Mouse (Mus musculus) lung, embryonic 14.5 days (tissue): ENCODE measurements around the gene Prkch. TPM values are rescaled to one million over a fixed set of nuclear protein-coding genes. Genes with fewer than 3 reads are reported as not detected.

Experiments used
- ATAC-seq: fragments of 200-750 bp; cut with Nextera tagmentation; 2 replicates; pipeline ENCODE4 v1.8.0; 2017; ENCODE audit warnings: mild to moderate bottlenecking, moderate TSS enrichment, moderate library complexity; ENCODE audit not compliant: insufficient read depth
- DNase-seq: peaks from one replicate; pipeline ENCODE4 v3.0.0-alpha.2; 2015
- H3K27ac ChIP-seq: fragments of 300-500 bp; sonication (generic); 2 replicates; pipeline ENCODE4 v1.5.1; 2014; ENCODE audit warnings: low read depth, mild to moderate bottlenecking, moderate library complexity
- H3K27me3 ChIP-seq: fragments of 300-500 bp; sonication (generic); 2 replicates; pipeline ENCODE4 v1.6.1; 2014; ENCODE audit warnings: low read length, control low read depth; ENCODE audit not compliant: insufficient read depth
- H3K36me3 ChIP-seq: fragments of 300-500 bp; sonication (generic); 2 replicates; pipeline ENCODE4 v1.6.1; 2014; ENCODE audit warnings: control low read depth; ENCODE audit not compliant: insufficient read depth
- H3K4me1 ChIP-seq: fragments of 300-500 bp; sonication (generic); 2 replicates; pipeline ENCODE4 v1.6.1; 2014; ENCODE audit warnings: antibody characterized with exemption, control low read depth; ENCODE audit not compliant: insufficient read depth
- H3K4me2 ChIP-seq: fragments of 300-500 bp; sonication (generic); 2 replicates; pipeline ENCODE4 v1.6.1; 2014; ENCODE audit warnings: mild to moderate bottlenecking
- H3K4me3 ChIP-seq: fragments of 300-500 bp; sonication (generic); 2 replicates; pipeline ENCODE4 v1.5.1; 2014; ENCODE audit warnings: low read depth, low read length
- H3K9ac ChIP-seq: fragments of 300-500 bp; sonication (generic); 2 replicates; pipeline ENCODE4 v1.6.1; 2014
- H3K9me3 ChIP-seq: fragments of 300-500 bp; sonication (generic); 2 replicates; pipeline ENCODE4 v1.6.1; 2016; ENCODE audit warnings: low read depth, low read length, control low read depth
- CTCF ChIP-seq: IDR thresholded peaks from 2 replicates; pipeline ENCODE4 v1.5.1; 2016; ENCODE audit warnings: antibody characterized with exemption, low read depth
- WGBS: fragments of 180-500 bp; shearing (Covaris S2); extraction: QIAGEN DNeasy Blood & Tissue Kit; methylation state at CpG from one replicate; pipeline ENCODE4 v1.1.7; 2014; 5-methylcytosine and 5-hydroxymethylcytosine counted together
- polyA plus RNA-seq: library from polyadenylated mRNA; unstranded; fragments of >200 nt; fragmentation: Nextera tagmentation; extraction: Ambion mirVana; gene quantifications from 2 replicates; pipeline ENCODE4 v1.2.1, GENCODE M21; 2014

Gene Prkch
- polyA plus RNA-seq, 1 experiment from 2014 or later: 18.0 TPM

DNA sequence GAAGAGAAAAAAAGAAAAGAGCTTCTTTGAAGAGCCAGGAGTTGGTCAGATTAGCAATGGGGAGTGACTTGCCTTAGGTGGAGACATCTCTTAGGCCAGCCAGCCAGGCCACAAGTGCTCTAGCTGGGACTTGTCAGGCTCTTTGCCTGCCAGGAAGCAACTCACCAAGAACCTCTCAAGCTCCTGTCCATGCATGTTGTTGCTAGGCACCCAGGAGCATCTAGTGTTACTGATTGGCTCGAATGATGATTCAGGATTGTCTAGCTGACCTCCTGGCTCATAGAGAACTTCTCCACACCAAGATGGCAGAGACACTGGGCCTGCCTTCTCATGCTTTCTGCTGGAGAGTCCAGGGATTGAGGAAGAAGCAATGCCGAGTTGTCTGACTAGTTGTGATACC lies 230.3 kb downstream of the Prkch start:
- Histone ChIP-seq H3K27ac (no peak overlapping the region), H3K9ac (no peak overlapping the region), H3K4me3 (no peak overlapping the region), H3K36me3 (no peaks in the 10 kb centered on the region), H3K9me3 (no peaks in the 10 kb centered on the region), H3K4me1 (peaks cover 21% of the 10 kb centered on the region), H3K27me3 (no peaks in the 10 kb centered on the region), H3K4me2 (no peak overlapping the region)
- WGBS: 81% methylated on average over 2 of the region's 2 CpGs
- DNase-seq (no peak), ATAC-seq (no peak)
- TF ChIP-seq CTCF: no peak

DNA sequence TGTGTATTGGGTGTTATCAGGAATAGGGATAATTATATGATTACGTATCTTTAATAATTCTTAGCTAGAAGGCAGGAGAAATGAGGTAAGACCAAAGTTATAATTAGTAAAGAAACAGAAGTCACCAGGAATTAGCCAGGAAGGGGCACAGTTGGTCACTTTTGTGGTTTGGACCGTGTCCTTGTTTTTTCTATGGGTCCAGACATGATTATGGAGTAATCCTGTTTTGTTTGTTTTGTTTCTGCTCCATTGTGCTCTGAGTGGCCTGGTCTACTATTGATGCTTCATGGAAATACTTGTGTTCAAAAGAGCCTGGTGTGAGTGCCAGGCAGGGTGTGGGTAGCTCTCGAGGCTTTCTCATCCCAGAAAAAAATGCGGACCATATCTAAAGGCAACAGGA lies 230.9 kb downstream of the Prkch start:
- Histone ChIP-seq H3K9me3 (no peaks in the 10 kb centered on the region), H3K9ac (no peak overlapping the region), H3K27ac (no peak overlapping the region), H3K4me2 (no peak overlapping the region), H3K27me3 (no peaks in the 10 kb centered on the region), H3K4me1 (peaks cover 18% of the 10 kb centered on the region), H3K4me3 (no peak overlapping the region), H3K36me3 (no peaks in the 10 kb centered on the region)
- TF ChIP-seq CTCF: no peak
- no peak for ATAC-seq
- WGBS: 76% methylated on average over 4 of the region's 4 CpGs
- DNase-seq: no peak

DNA sequence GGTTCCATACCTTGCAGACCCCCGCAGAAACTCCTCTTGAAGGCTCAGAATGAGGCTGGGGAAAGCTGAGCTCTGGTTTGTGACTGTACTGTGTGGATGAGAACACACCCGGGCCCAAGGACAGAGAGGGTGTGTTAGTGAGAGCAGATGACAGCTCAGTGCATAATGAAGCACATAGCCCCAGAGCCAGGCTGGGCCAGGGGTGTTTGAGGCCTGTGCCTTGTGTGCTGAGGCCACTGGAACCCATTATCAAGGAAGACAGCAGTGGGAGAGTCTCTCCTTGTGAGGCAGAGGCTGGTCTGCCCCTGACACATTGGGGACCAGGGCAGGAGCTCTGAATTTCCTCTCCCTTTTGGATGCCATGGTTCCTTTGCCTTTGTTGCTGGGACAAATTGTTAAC lies 231.3 kb downstream of the Prkch start:
- no peak for DNase-seq
- WGBS: 55% methylated on average over 2 of the region's 2 CpGs

DNA sequence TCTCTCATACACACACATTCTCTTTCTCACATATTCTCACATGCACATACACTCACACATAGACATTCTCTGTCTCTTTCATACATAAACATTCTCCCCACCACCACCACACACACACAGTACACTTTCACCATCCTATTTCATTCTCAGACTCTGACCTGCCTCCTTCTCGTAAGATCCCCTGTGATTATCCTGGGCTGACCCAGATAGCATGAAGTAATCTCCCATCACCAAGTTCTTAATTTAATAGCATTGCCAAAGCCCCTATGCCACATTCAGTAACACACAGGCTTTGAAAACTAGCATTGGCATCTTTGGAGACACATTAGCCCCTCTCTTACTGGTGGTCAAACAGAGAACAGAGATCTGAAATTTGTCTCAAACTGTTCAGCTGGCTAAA lies 232.3 kb downstream of the Prkch start:
- 83% methylated on average over 1 of the region's 1 CpGs for WGBS
- H3K27ac ChIP-seq: no peak overlapping the region
- ATAC-seq: no peak
- no peaks in the 10 kb centered on the region for H3K9me3 ChIP-seq
- H3K4me2 ChIP-seq: no peak overlapping the region
- H3K27me3 ChIP-seq: no peaks in the 10 kb centered on the region
- no peak overlapping the region for H3K4me3 ChIP-seq
- no peak overlapping the region for H3K9ac ChIP-seq
- DNase-seq: no peak
- H3K4me1 ChIP-seq: peaks cover 15% of the 10 kb centered on the region
- no peak for TF ChIP-seq CTCF
- no peaks in the 10 kb centered on the region for H3K36me3 ChIP-seq

More for the DNA sequence above, 231.3 kb downstream of the Prkch start:
- no peak overlapping the region for H3K9ac ChIP-seq
- no peak for TF ChIP-seq CTCF
- H3K4me2 ChIP-seq: no peak overlapping the region
- no peaks in the 10 kb centered on the region for H3K36me3 ChIP-seq
- peaks cover 18% of the 10 kb centered on the region for H3K4me1 ChIP-seq
- H3K27ac ChIP-seq: no peak overlapping the region
- H3K4me3 ChIP-seq: no peak overlapping the region
- no peaks in the 10 kb centered on the region for H3K9me3 ChIP-seq
- H3K27me3 ChIP-seq: no peaks in the 10 kb centered on the region
- no peak for ATAC-seq

DNA sequence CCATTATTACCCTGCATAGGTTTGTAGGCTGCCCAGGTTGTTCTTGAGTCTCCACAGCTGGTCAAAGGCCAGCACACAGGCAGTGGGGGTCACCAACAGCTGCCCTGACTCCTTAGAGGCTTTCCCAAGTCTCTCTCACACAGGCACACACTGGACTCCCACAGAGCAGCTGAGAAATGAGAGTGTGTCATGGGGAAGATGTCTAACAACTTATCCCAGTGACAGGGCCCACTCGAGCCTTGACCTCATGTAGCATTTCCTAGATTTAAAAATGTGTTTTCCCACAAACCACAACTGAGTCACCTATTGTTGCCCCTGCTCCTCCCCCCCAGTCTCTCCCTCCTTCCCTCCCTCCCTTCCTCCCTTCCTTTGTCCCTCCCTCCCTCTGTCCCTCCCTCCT lies 234.2 kb downstream of the Prkch start:
- H3K9me3 ChIP-seq: no peaks in the 10 kb centered on the region
- H3K27me3 ChIP-seq: no peaks in the 10 kb centered on the region
- ATAC-seq (no peak), DNase-seq (no peak)
- H3K27ac ChIP-seq: no peak overlapping the region
- H3K4me3 ChIP-seq: no peak overlapping the region
- H3K4me2 ChIP-seq: no peak overlapping the region
- H3K4me1 ChIP-seq: no peaks in the 10 kb centered on the region
- no peak overlapping the region for H3K9ac ChIP-seq
- no peak for TF ChIP-seq CTCF
- 42% methylated on average over 1 of the region's 1 CpGs for WGBS
- H3K36me3 ChIP-seq: no peaks in the 10 kb centered on the region

DNA sequence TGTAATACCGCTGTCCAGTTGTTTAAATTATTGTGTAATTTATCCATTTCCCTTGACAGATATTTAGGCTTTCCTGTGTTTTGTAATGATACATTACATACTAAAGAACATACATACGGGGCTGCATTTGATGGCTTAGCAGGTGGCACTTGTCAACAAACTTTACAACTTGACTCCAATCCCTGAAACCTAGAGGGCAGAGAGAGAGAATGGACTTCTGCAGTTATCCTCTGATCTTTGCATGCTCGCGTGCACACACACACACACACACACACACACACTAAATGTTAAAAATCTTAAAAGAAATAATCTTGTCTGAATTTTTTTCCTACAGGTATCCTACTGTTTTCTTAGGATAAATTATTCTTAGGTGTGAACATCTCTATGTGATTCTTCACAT lies 236.6 kb downstream of the Prkch start:
- Histone ChIP-seq H3K9ac (no peak overlapping the region), H3K27ac (no peak overlapping the region), H3K4me2 (no peak overlapping the region), H3K27me3 (no peaks in the 10 kb centered on the region), H3K4me3 (no peak overlapping the region), H3K4me1 (no peaks in the 10 kb centered on the region), H3K36me3 (no peaks in the 10 kb centered on the region), H3K9me3 (no peaks in the 10 kb centered on the region)
- WGBS: 68% methylated on average over 4 of the region's 4 CpGs
- no peak for TF ChIP-seq CTCF
- no peak for ATAC-seq
- no peak for DNase-seq

DNA sequence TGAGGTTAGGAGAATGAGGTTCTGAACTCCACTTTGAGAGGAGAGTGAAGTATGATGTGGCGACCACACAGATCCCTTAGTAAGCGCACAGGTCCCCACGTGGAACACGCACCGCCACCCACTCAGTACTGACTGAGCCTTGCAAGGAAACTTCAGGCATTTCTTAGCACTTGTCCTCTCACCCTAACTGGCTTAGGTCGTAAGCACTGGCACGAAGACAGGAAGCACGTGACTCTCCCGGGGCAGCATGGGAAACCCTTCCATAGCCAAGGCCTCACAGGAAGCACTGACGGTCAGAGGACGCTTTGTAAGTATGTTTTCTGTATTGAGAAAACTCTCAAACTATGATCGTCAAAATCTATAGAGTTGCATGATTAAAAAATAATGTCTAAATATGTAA lies 237.7 kb downstream of the Prkch start:
- DNase-seq: no peak
- no peak for TF ChIP-seq CTCF
- Histone ChIP-seq H3K4me2 (no peak overlapping the region), H3K27ac (no peak overlapping the region), H3K9me3 (no peaks in the 10 kb centered on the region), H3K9ac (no peak overlapping the region), H3K4me3 (no peak overlapping the region), H3K27me3 (no peaks in the 10 kb centered on the region), H3K36me3 (no peaks in the 10 kb centered on the region), H3K4me1 (no peaks in the 10 kb centered on the region)
- WGBS: 84% methylated on average over 12 of the region's 12 CpGs
- no peak for ATAC-seq

DNA sequence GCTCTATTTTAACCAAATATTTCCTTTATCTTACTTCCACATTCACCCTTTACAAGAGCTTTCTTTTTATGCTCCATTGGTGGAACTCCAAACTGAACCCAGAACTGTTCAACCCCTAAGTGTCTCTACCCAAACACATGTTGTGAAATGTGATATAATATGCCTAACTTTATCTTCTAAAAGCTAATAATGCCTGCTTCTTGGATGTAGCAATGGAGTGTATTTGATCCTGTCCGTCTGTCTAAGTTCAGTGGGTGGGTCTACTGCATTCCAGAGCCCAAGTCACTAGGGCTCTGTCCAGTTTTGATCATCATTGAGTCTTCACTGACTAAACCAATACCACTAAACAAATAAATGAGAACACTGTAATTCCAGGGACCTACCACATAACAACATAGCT lies 240.2 kb downstream of the Prkch start:
- TF ChIP-seq CTCF: no peak
- DNase-seq (peak; percentile 51), ATAC-seq (peak; percentile 44; the same call in 1 of the 2 replicates)
- H3K27me3 ChIP-seq: no peaks in the 10 kb centered on the region
- whole genome bisulfite sequencing: 42% methylated on average over 1 of the region's 1 CpGs
- H3K4me1 ChIP-seq: no peaks in the 10 kb centered on the region
- no peak overlapping the region for H3K4me2 ChIP-seq
- no peaks in the 10 kb centered on the region for H3K9me3 ChIP-seq
- no peaks in the 10 kb centered on the region for H3K36me3 ChIP-seq
- H3K27ac ChIP-seq: no peak overlapping the region
- no peak overlapping the region for H3K4me3 ChIP-seq
- H3K9ac ChIP-seq: no peak overlapping the region

Other genes with a start within 250 kb of the Prkch start
- gene Tmem30b, start 38.4 kb upstream of the Prkch start, polyA plus RNA-seq: 4.0 and 5.1 TPM in 2 replicates